Mouse (Mus musculus) MEL (cell line): Measurements from ENCODE around the gene C330007P06Rik. TPM values are rescaled to one million over a fixed set of nuclear protein-coding genes. Genes with fewer than 3 reads are reported as not detected.

Experiments used
- DNase-seq: peaks from one replicate; pipeline ENCODE4 v3.0.0; 2011; ENCODE audit warnings: low read depth, low spot score
- H3K27ac ChIP-seq: 2 replicates; pipeline ENCODE4 v1.5.1; 2012; ENCODE audit warnings: low read depth, mild to moderate bottlenecking, control low read depth, low read length, moderate library complexity; ENCODE audit not compliant: control insufficient read depth
- H3K27me3 ChIP-seq, 2 experiments: fragments of 150-350 bp in 1 of 2; sonication (generic) in 1 of 2; 2 replicates each; pipeline ENCODE4 v1.6.1; 2012; ENCODE audit warnings: low read length in 2 of 2, mild to moderate bottlenecking in 2 of 2, improper control_type of control experiment in 1 of 2, moderate library complexity in 1 of 2; ENCODE audit not compliant: insufficient read depth in 2 of 2, control insufficient read depth in 1 of 2
- H3K36me3 ChIP-seq, 2 experiments: 2 replicates each; pipeline ENCODE4 v1.6.1; 2012 to 2014; ENCODE audit warnings: low read length in 2 of 2, improper control_type of control experiment in 1 of 2, inconsistent platforms in 1 of 2, mild to moderate bottlenecking in 1 of 2; ENCODE audit not compliant: insufficient read depth in 2 of 2, control insufficient read depth in 1 of 2
- H3K4me1 ChIP-seq, 2 experiments: fragments of 150-350 bp in 1 of 2; sonication (generic) in 1 of 2; 2 replicates each; pipeline ENCODE4 v1.6.1; 2012; ENCODE audit warnings: low read length in 2 of 2, improper control_type of control experiment in 1 of 2, mild to moderate bottlenecking in 1 of 2; ENCODE audit not compliant: insufficient read depth in 2 of 2, control insufficient read depth in 1 of 2
- H3K4me3 ChIP-seq, 2 experiments: fragments of 150-350 bp in 1 of 2; sonication (generic) in 1 of 2; 2 replicates each; pipeline ENCODE4 v1.5.1; 2012; ENCODE audit warnings: low read depth in 2 of 2, low read length in 2 of 2, mild to moderate bottlenecking in 2 of 2, moderate library complexity in 2 of 2, control low read depth in 1 of 2, improper control_type of control experiment in 1 of 2; ENCODE audit not compliant: control insufficient read depth in 1 of 2, insufficient read depth in 1 of 2
- H3K79me2 ChIP-seq: 2 replicates; pipeline ENCODE4 v1.6.1; 2012; ENCODE audit warnings: mild to moderate bottlenecking, low read length, moderate library complexity; ENCODE audit not compliant: control insufficient read depth, poor library complexity, insufficient read depth
- H3K9ac ChIP-seq: 2 replicates; pipeline ENCODE4 v1.6.1; 2012; ENCODE audit warnings: low read depth, mild to moderate bottlenecking, control low read depth, low read length, moderate library complexity; ENCODE audit not compliant: control insufficient read depth, poor library complexity, severe bottlenecking
- H3K9me3 ChIP-seq: fragments of 150-350 bp; sonication (generic); replicated peaks from 2 replicates; pipeline ENCODE4 v1.6.1; 2012; ENCODE audit warnings: mild to moderate bottlenecking, low read length, improper control_type of control experiment, moderate library complexity; ENCODE audit not compliant: insufficient read depth
- E2F4 ChIP-seq: IDR thresholded peaks from 2 replicates; pipeline ENCODE4 v1.6.1; 2011; ENCODE audit warnings: low read depth, low read length, improper control_type of control experiment, borderline replicate concordance
- GABPA ChIP-seq: IDR thresholded peaks from 2 replicates; pipeline ENCODE4 v1.6.1; 2012; ENCODE audit warnings: low read depth, mild to moderate bottlenecking, inconsistent platforms, low read length, improper control_type of control experiment, moderate library complexity
- KAT2A ChIP-seq: conservative IDR thresholded peaks from 2 replicates; pipeline ENCODE4 v1.6.1; 2012; ENCODE audit warnings: low read depth, low read length, improper control_type of control experiment, inconsistent platforms
- MAFK ChIP-seq: IDR thresholded peaks from 2 replicates; pipeline ENCODE4 v1.6.1; 2011; ENCODE audit warnings: low read depth, mild to moderate bottlenecking, low read length, improper control_type of control experiment, borderline replicate concordance
- MAZ ChIP-seq: IDR thresholded peaks from 2 replicates; pipeline ENCODE4 v1.6.1; 2012; ENCODE audit warnings: low read depth, mild to moderate bottlenecking, inconsistent platforms, low read length, improper control_type of control experiment
- SIN3A ChIP-seq: IDR thresholded peaks from 2 replicates; pipeline ENCODE4 v1.6.1; 2012; ENCODE audit warnings: low read length, improper control_type of control experiment, inconsistent platforms
- TAL1 ChIP-seq: IDR thresholded peaks from 2 replicates; pipeline ENCODE4 v1.6.1; 2012; ENCODE audit warnings: mild to moderate bottlenecking, inconsistent platforms, low read length, moderate library complexity, mixed read lengths
- TCF12 ChIP-seq: IDR thresholded peaks from 2 replicates; pipeline ENCODE4 v1.6.1; 2014; ENCODE audit warnings: low read depth, mild to moderate bottlenecking, inconsistent platforms, low read length, improper control_type of control experiment, moderate library complexity
- ZNF384 ChIP-seq: IDR thresholded peaks from 2 replicates; pipeline ENCODE4 v1.6.1; 2012; ENCODE audit warnings: low read depth, mild to moderate bottlenecking, inconsistent platforms, low read length, improper control_type of control experiment
- polyA plus RNA-seq, 2 experiments: library from polyadenylated mRNA; stranded (reverse) in 1 of 2; unstranded in 1 of 2; fragments of >175 nt in 1 of 2; fragments of >200 nt in 1 of 2; gene quantifications; 2 replicates each; pipeline versions ENCODE4 v1.2.1 to v1.2.4; 2012; ENCODE audit warnings: low replicate concordance in 2 of 2, low read depth in 1 of 2; ENCODE audit not compliant: insufficient read length in 2 of 2, insufficient read depth in 1 of 2, missing spikeins in 1 of 2
- total RNA-seq: library from RNA; depleted of rRNA; stranded (reverse); fragments of 300-350 nt; gene quantifications from 2 replicates; pipeline ENCODE4 v1.2.3, GENCODE M21; 2012

Gene C330007P06Rik
- total and polyA plus RNA-seq, 3 experiments: 15.1 to 17.1 TPM; not detected in 1

GRCm38 (mm10) chrX:36903115-36903768 lies 29.3 kb upstream of the C330007P06Rik start (continued):
- peak; percentile 66 for TF ChIP-seq TCF12
- no peak for TF ChIP-seq TAL1
- TF ChIP-seq KAT2A: no peak

- Histone ChIP-seq H3K9ac (peak within 1 kb of the TSS; percentile 100), H3K9me3 (no peaks in the 10 kb centered on the region), H3K36me3 (peaks cover 0 to 16% of the 10 kb centered on the region in 2 experiments; a peak in 2 of 4 replicates), H3K27me3 (no peaks in the 10 kb centered on the region), H3K79me2 (peaks cover 34% of the 10 kb centered on the region), H3K27ac (peak within 1 kb of the TSS; percentile 87), H3K4me1 (peaks cover 3% of the 10 kb centered on the region in 2 experiments; a peak in 3 of 4 replicates), H3K4me3 (peak within 1 kb of the TSS; percentile 78 to 93)
- TF ChIP-seq MAZ (0 out of 2 replicates have a peak, but pooled peaks have one; percentile 23), TCF12 (no peak), GABPA (no peak), SIN3A (0 out of 2 replicates have a peak, but pooled peaks have one; percentile 24), MAFK (no peak)
- peak; percentile 29 for DNase-seq
These were observed 28.6 kb upstream of the C330007P06Rik start, which contains the start of gene Nkrf for GRCm38 (mm10) chrX:36902321-36903114. Nkrf (minus strand) TSS chrX:36902899.

GRCm38 (mm10) chrX:36901655-36902054 lies 27.7 kb upstream of the C330007P06Rik start:
- Histone ChIP-seq H3K36me3 (peaks cover 0 to 16% of the 10 kb centered on the region in 2 experiments; a peak in 2 of 4 replicates), H3K79me2 (peaks cover 34% of the 10 kb centered on the region), H3K27ac (no peak overlapping the region), H3K9ac (peak overlapping the region; percentile 100), H3K4me1 (peaks cover 3% of the 10 kb centered on the region in 2 experiments; a peak in 3 of 4 replicates), H3K4me3 (peak overlapping the region; percentile 76 to 93), H3K27me3 (no peaks in the 10 kb centered on the region), H3K9me3 (no peaks in the 10 kb centered on the region)
- DNase-seq: peak; percentile 17
- TF ChIP-seq ZNF384 (peak; percentile 51; the same call in 1 of the 2 replicates), MAFK (no peak), E2F4 (no peak)
- TF ChIP-seq, all 39 proteins: peak for 1
